8 mouse cellular contexts compared by ENCODE assay signal in genomic region chr10:51677548-51678250, GRCm38 (mm10). TPM values are rescaled to one million over a fixed set of nuclear protein-coding genes. Genes with fewer than 3 reads are reported as not detected.
DNase-seq lines count a peak whose midpoint lies in the region; ATAC-seq lines count a peak whose summit lies in the region.

Gene Rfx6, plus strand, starts transcription at chr10:51677756.

- H3K4me2 ChIP-seq in hindbrain, embryonic 15.5 days, result peak within 1 kb of the TSS; percentile 95
- peak within 1 kb of the TSS; percentile 56 for H3K4me2 ChIP-seq in liver, embryonic 16.5 days (ENCODE audit: low read depth, low read length)

- H3K4me3 ChIP-seq in hindbrain, embryonic 15.5 days, result peak within 1 kb of the TSS; percentile 47
- H3K4me3 ChIP-seq in liver, embryonic 16.5 days (ENCODE audit: low read depth, low read length), result peak within 1 kb of the TSS; percentile 43

- ATAC-seq in hindbrain, embryonic 15.5 days (ENCODE audit: low FRiP score, low read depth), result peak; percentile 83
- ATAC-seq in liver, embryonic 16.5 days (ENCODE audit: low read depth), result no peak

- peak within 1 kb of the TSS; percentile 25; the same call in 1 of the 2 replicates for H3K9ac ChIP-seq in hindbrain, embryonic 15.5 days
- no peak within 1 kb of the TSS for H3K9ac ChIP-seq in liver, embryonic 16.5 days (ENCODE audit: low read depth, low read length)

- peaks cover 11% of the 10 kb centered on the region for H3K4me1 ChIP-seq in hindbrain, embryonic 15.5 days (replicated peaks)
- no peaks in the 10 kb centered on the region for H3K4me1 ChIP-seq in liver, embryonic 16.5 days (ENCODE audit: control insufficient read depth, low read depth, low read length)

- under 1% methylated on average over 38 of the region's 38 CpGs for WGBS in hindbrain, embryonic 15.5 days
- WGBS in liver, embryonic 16.5 days (ENCODE audit: insufficient replicate concordance), result 2% methylated on average over 38 of the region's 38 CpGs

- H3K36me3 ChIP-seq in hindbrain, embryonic 15.5 days, result no peaks in the 10 kb centered on the region
- no peaks in the 10 kb centered on the region for H3K36me3 ChIP-seq in liver, embryonic 16.5 days (ENCODE audit: control insufficient read depth, insufficient read depth)

- H3K27ac ChIP-seq in hindbrain, embryonic 15.5 days (replicated peaks), result no peak within 1 kb of the TSS
- H3K27ac ChIP-seq in liver, embryonic 16.5 days (ENCODE audit: low read length), result no peak within 1 kb of the TSS

- H3K27me3 ChIP-seq in hindbrain, embryonic 15.5 days, result peaks cover 31% of the 10 kb centered on the region
- peaks cover 15% of the 10 kb centered on the region for H3K27me3 ChIP-seq in liver, embryonic 16.5 days (ENCODE audit: control insufficient read depth, insufficient read depth, low read depth, low read length)

- no peaks in the 10 kb centered on the region for H3K9me3 ChIP-seq in hindbrain, embryonic 15.5 days
- H3K9me3 ChIP-seq in liver, embryonic 16.5 days (replicated peaks; ENCODE audit: control insufficient read depth, low read length), result no peaks in the 10 kb centered on the region

- peak; percentile 4 for DNase-seq in layer of hippocampus, adult 11-12 months (ENCODE audit: low spot score)
- DNase-seq in layer of hippocampus, postnatal 10 days (ENCODE audit: low spot score in 2 of 2), result no peak
- DNase-seq in embryo, embryonic 10.5 days (ENCODE audit: low spot score), result peak; percentile 39
- DNase-seq in right cerebral cortex, adult 2 months (ENCODE audit: low spot score in 2 of 2), result peak; percentile 16 to 17
- no peak for DNase-seq in MN1 (ENCODE audit: low spot score)
- no peak for DNase-seq in thymus, postnatal 10 days (ENCODE audit: low spot score in 2 of 2)

RNA-seq across cellular contexts. Expression of gene Rfx6, which starts in this region (rescaled TPM):
- not detected for total RNA-seq in layer of hippocampus, postnatal 10 days (2021)
- polyA plus RNA-seq in hindbrain, embryonic 15.5 days (2015; fragmentation: Nextera tagmentation; extraction: Ambion mirVana), result not detected in 2 replicates
- not detected in 2 replicates for polyA plus RNA-seq in liver, embryonic 16.5 days (2015; fragmentation: Nextera tagmentation; extraction: Ambion mirVana)

Comparison
In these comparisons a context has a peak if more than half of its experiments do, and no peak if none do; other contexts are left out.
1. DNase-seq: peak in layer of hippocampus, adult 11-12 months (single experiment), embryo, embryonic 10.5 days (single experiment) and right cerebral cortex, adult 2 months (2 of 2); none in layer of hippocampus, postnatal 10 days (0 of 2), MN1 (single experiment) and thymus, postnatal 10 days (0 of 2).
2. Peak in ATAC-seq, H3K4me3 ChIP-seq, H3K9ac ChIP-seq and H3K4me2 ChIP-seq in hindbrain, embryonic 15.5 days; RNA of the gene not detected or under 1 TPM.